9 mouse cellular contexts compared by ENCODE assay signal in genomic region chr16:72027404-72028215, GRCm38 (mm10).
DNase-seq lines count a peak whose midpoint lies in the region; ATAC-seq and TF ChIP-seq lines count a peak whose summit lies in the region.
"Had no signal": no experiment of that assay in that cellular context is flagged by ENCODE, and none has a peak within 500 bp of the region (broad histone marks: within the 10 kb centered on the region; RNA-seq: fewer than 3 reads in every experiment).

No protein-coding gene starts in this region.

- intact Hi-C loops in heart, adult 2 months (cut with DNase I) = no loop called here

- H3K9ac ChIP-seq in lung, embryonic 16.5 days (ENCODE audit: low read length) = no peak overlapping the region
- no peak overlapping the region for H3K9ac ChIP-seq in heart, adult 2 months (ENCODE audit: low read depth, low read length)

- no peak for TF ChIP-seq POLR2A in olfactory bulb, adult 2 months (IDR thresholded peaks at IDR 0.05; ENCODE audit: insufficient read depth, low read depth, low read length)
- no peak for TF ChIP-seq POLR2A in heart, adult 2 months (IDR thresholded peaks at IDR 0.05; ENCODE audit: insufficient read depth, low read depth, low read length)

- H3K4me3 ChIP-seq in lung, embryonic 16.5 days (ENCODE audit: low read length) = peak overlapping the region; percentile 36
- H3K4me3 ChIP-seq in olfactory bulb, adult 2 months (ENCODE audit: insufficient read depth, low read depth, low read length) = peak overlapping the region; percentile 56
- no peak overlapping the region for H3K4me3 ChIP-seq in heart, adult 2 months
- H3K4me3 ChIP-seq: megakaryocyte, embryonic 14.5 days had no signal

- DNase-seq in adrenal gland, adult 2 months = peak; percentile 2
- no peak for DNase-seq in adrenal gland, adult 18-20 months (ENCODE audit: low spot score in 2 of 2)
- no peak for DNase-seq in lung, adult 18-20 months
- DNase-seq in layer of hippocampus, postnatal 25 days (ENCODE audit: extremely low spot score in 1 of 2, low spot score in 1 of 2) = peak; percentile 7 to 33
- no peak for DNase-seq in heart, adult 2 months

- H3K27ac ChIP-seq in lung, embryonic 16.5 days (ENCODE audit: low read length) = no peak overlapping the region
- no peak overlapping the region for H3K27ac ChIP-seq in olfactory bulb, adult 2 months (ENCODE audit: insufficient read depth, low read depth, low read length)
- H3K27ac ChIP-seq in heart, adult 2 months = no peak overlapping the region

- no peaks in the 10 kb centered on the region for H3K36me3 ChIP-seq in lung, embryonic 16.5 days (ENCODE audit: control insufficient read depth, insufficient read depth, low read length)
- no peaks in the 10 kb centered on the region for H3K36me3 ChIP-seq in heart, adult 2 months (ENCODE audit: control insufficient read depth, insufficient read depth, low read length)

- peaks cover 16% of the 10 kb centered on the region for H3K27me3 ChIP-seq in lung, embryonic 16.5 days (ENCODE audit: control insufficient read depth, insufficient read depth, low read depth, low read length)
- no peaks in the 10 kb centered on the region; the same call in 1 of the 2 replicates for H3K27me3 ChIP-seq in heart, adult 2 months (ENCODE audit: control insufficient read depth, insufficient read depth, low read length)

- ATAC-seq in lung, embryonic 16.5 days (ENCODE audit: low read depth) = peak; percentile 47
- no peak for ATAC-seq in megakaryocyte-erythroid progenitor cell, adult 5-6 weeks (replicated peaks; ENCODE audit: low FRiP score, low TSS enrichment, poor library complexity, severe bottlenecking)

- WGBS in lung, embryonic 16.5 days = 2% methylated on average over 27 of the region's 27 CpGs
- WGBS in olfactory bulb, adult 2 months = 1% methylated on average over 27 of the region's 27 CpGs
- 5% methylated on average over 27 of the region's 27 CpGs for WGBS in heart, adult 2 months

- no peaks in the 10 kb centered on the region for H3K9me3 ChIP-seq in lung, embryonic 16.5 days (ENCODE audit: control insufficient read depth, low read length)
- H3K9me3 ChIP-seq: megakaryocyte, embryonic 14.5 days had no signal

- TF ChIP-seq EP300 in heart, adult 2 months (IDR thresholded peaks at IDR 0.05; ENCODE audit: insufficient read depth, low read depth, low read length) = no peak

- H3K79me2 ChIP-seq in heart, adult 2 months (replicated peaks; ENCODE audit: control insufficient read depth, insufficient read depth, low read length) = no peaks in the 10 kb centered on the region

- TF ChIP-seq CTCF in olfactory bulb, adult 2 months (IDR thresholded peaks at IDR 0.05; ENCODE audit: insufficient read depth, low read depth, low read length) = peak; percentile 30; the same call in 1 of the 2 replicates
- TF ChIP-seq CTCF in heart, adult 2 months (IDR thresholded peaks at IDR 0.05) = no peak

- H3K4me1 ChIP-seq in lung, embryonic 16.5 days (replicated peaks; ENCODE audit: control insufficient read depth, insufficient read depth, low read length) = peaks cover 7% of the 10 kb centered on the region; the same call in 1 of the 2 replicates
- 0 out of 2 replicates have a peak, but pooled peaks cover 5% of the 10 kb centered on the region for H3K4me1 ChIP-seq in olfactory bulb, adult 2 months (ENCODE audit: control insufficient read depth, insufficient read depth, low read length)
- H3K4me1 ChIP-seq in heart, adult 2 months (ENCODE audit: control insufficient read depth, insufficient read depth, low read length) = no peaks in the 10 kb centered on the region

- peak overlapping the region; percentile 47 for H3K4me2 ChIP-seq in lung, embryonic 16.5 days (ENCODE audit: low read depth, low read length)

Comparison
In these comparisons a context has a peak if more than half of its experiments do, and no peak if none do; other contexts are left out.
1. DNase-seq: peak in adrenal gland, adult 2 months (single experiment) and layer of hippocampus, postnatal 25 days (2 of 2); none in adrenal gland, adult 18-20 months (0 of 2), lung, adult 18-20 months (0 of 2) and heart, adult 2 months (0 of 2).